Mouse (Mus musculus) small intestine, adult 2 months (tissue): Measurements from ENCODE around the gene Asic5. TPM values are rescaled to one million over a fixed set of nuclear protein-coding genes. Genes with fewer than 3 reads are reported as not detected.

Experiments
- H3K27ac ChIP-seq: fragments of 200-500 bp; 2 replicates; pipeline ENCODE4 v1.5.1; 2012; ENCODE audit warnings: low read depth, low read length, control low read depth, inconsistent platforms; ENCODE audit not compliant: insufficient read depth
- H3K27me3 ChIP-seq: fragments of 200-500 bp; 2 replicates; pipeline ENCODE4 v1.6.1; 2012; ENCODE audit warnings: mild to moderate bottlenecking, moderate library complexity, low read length, inconsistent platforms; ENCODE audit not compliant: control insufficient read depth, insufficient read depth
- H3K36me3 ChIP-seq: fragments of 200-500 bp; 2 replicates; pipeline ENCODE4 v1.6.1; 2012; ENCODE audit warnings: mild to moderate bottlenecking, low read length, control low read depth, inconsistent platforms; ENCODE audit not compliant: control insufficient read depth, insufficient read depth
- H3K4me1 ChIP-seq: fragments of 200-500 bp; 2 replicates; pipeline ENCODE4 v1.6.1; 2012; ENCODE audit warnings: low read length, inconsistent platforms, mixed read lengths; ENCODE audit not compliant: control insufficient read depth, insufficient read depth, insufficient read length
- H3K4me3 ChIP-seq: fragments of 200-500 bp; 2 replicates; pipeline ENCODE4 v1.5.1; 2012; ENCODE audit warnings: low read depth, mild to moderate bottlenecking, control low read depth, inconsistent platforms, low read length, moderate library complexity
- CTCF ChIP-seq: fragments of 200-500 bp; IDR thresholded peaks from 2 replicates; pipeline ENCODE4 v1.5.1; 2012; ENCODE audit warnings: low read depth, mild to moderate bottlenecking, control low read depth, inconsistent platforms, low read length, moderate library complexity, mixed read lengths; ENCODE audit not compliant: insufficient replicate concordance, insufficient read length; ENCODE audit errors: extremely low read depth
- POLR2A ChIP-seq: fragments of 200-500 bp; IDR thresholded peaks from 2 replicates; pipeline ENCODE4 v1.6.1; 2012; ENCODE audit warnings: low read depth, mild to moderate bottlenecking, control low read depth, inconsistent platforms, low read length, moderate library complexity
- WGBS: fragments of 180-500 bp; shearing (Covaris S2); methylation state at CpG from one replicate; pipeline ENCODE4 v1.1.7; 2018; 5-methylcytosine and 5-hydroxymethylcytosine counted together
- polyA plus RNA-seq: library from polyadenylated mRNA; depleted of rRNA; stranded (reverse); fragments of >200 nt; gene quantifications from 2 replicates; pipeline ENCODE4 v1.2.3, GENCODE M21; 2012; rRNA removed

Gene Asic5
- 0.06 and 0.32 TPM in 2 replicates for polyA plus RNA-seq

- 65% methylated on average over 5 of the region's 5 CpGs for WGBS
- no peaks in the 10 kb centered on the region for H3K4me1 ChIP-seq
- H3K36me3 ChIP-seq: no peaks in the 10 kb centered on the region
- no peak within 1 kb of the TSS for H3K4me3 ChIP-seq
- no peak for TF ChIP-seq CTCF
- TF ChIP-seq POLR2A: no peak
- no peak within 1 kb of the TSS for H3K27ac ChIP-seq
- H3K27me3 ChIP-seq: no peaks in the 10 kb centered on the region
Measured at GRCm38 (mm10) chr3:81981990-81982389, at the start of gene Asic5. Asic5 (plus strand) TSS chr3:81982290.

GRCm38 (mm10) chr3:81933348-81933747 is 48.7 kb upstream of the Asic5 start:
- Histone ChIP-seq H3K27ac (peak overlapping the region; percentile 99), H3K4me1 (peaks cover 2% of the 10 kb centered on the region; the same call in 1 of the 2 replicates), H3K4me3 (no peak overlapping the region), H3K27me3 (no peaks in the 10 kb centered on the region), H3K36me3 (no peaks in the 10 kb centered on the region)
- TF ChIP-seq POLR2A: no peak
- no peak for TF ChIP-seq CTCF
- 61% methylated on average over 4 of the region's 4 CpGs for WGBS

GRCm38 (mm10) chr3:81938924-81939323 is 43.2 kb upstream of the Asic5 start:
- no peak overlapping the region for H3K27ac ChIP-seq
- peaks cover 1% of the 10 kb centered on the region; the same call in 1 of the 2 replicates for H3K4me1 ChIP-seq
- H3K27me3 ChIP-seq: no peaks in the 10 kb centered on the region
- H3K4me3 ChIP-seq: no peak overlapping the region
- 0 out of 2 replicates have a peak, but pooled peaks cover 5% of the 10 kb centered on the region for H3K36me3 ChIP-seq
- TF ChIP-seq CTCF: no peak
- WGBS: 48% methylated on average over 3 of the region's 3 CpGs

- no peaks in the 10 kb centered on the region for H3K27me3 ChIP-seq
- H3K4me3 ChIP-seq: no peak overlapping the region
- peak overlapping the region; percentile 66 for H3K27ac ChIP-seq
- H3K4me1 ChIP-seq: peaks cover 1% of the 10 kb centered on the region; the same call in 1 of the 2 replicates
- 61% methylated on average over 3 of the region's 3 CpGs for WGBS
- peaks cover 10% of the 10 kb centered on the region for H3K36me3 ChIP-seq
- TF ChIP-seq CTCF (no peak), POLR2A (no peak)
Measured at GRCm38 (mm10) chr3:81942341-81942740, 39.7 kb upstream of the Asic5 start.

- H3K4me1 ChIP-seq: peaks cover 1% of the 10 kb centered on the region; the same call in 1 of the 2 replicates
- no peak overlapping the region for H3K4me3 ChIP-seq
- WGBS: 92% methylated on average over 3 of the region's 3 CpGs
- peaks cover 10% of the 10 kb centered on the region for H3K36me3 ChIP-seq
- no peaks in the 10 kb centered on the region for H3K27me3 ChIP-seq
- TF ChIP-seq CTCF (no peak), POLR2A (no peak)
- no peak overlapping the region for H3K27ac ChIP-seq
Measured at GRCm38 (mm10) chr3:81943097-81943496, 39.0 kb upstream of the Asic5 start.

- WGBS: 49% methylated on average over 7 of the region's 7 CpGs
- H3K27me3 ChIP-seq: no peaks in the 10 kb centered on the region
- peaks cover 16% of the 10 kb centered on the region for H3K36me3 ChIP-seq
Measured at GRCm38 (mm10) chr3:81944851-81945393, 37.2 kb upstream of the Asic5 start.

GRCm38 (mm10) chr3:81949048-81949447 is 33.0 kb upstream of the Asic5 start:
- 77% methylated on average over 1 of the region's 1 CpGs for WGBS
- Histone ChIP-seq H3K27ac (no peak overlapping the region), H3K36me3 (peaks cover 14% of the 10 kb centered on the region), H3K4me1 (no peaks in the 10 kb centered on the region; the same call in 1 of the 2 replicates), H3K27me3 (no peaks in the 10 kb centered on the region), H3K4me3 (no peak overlapping the region)
- no peak for TF ChIP-seq CTCF
- TF ChIP-seq POLR2A: no peak

More at GRCm38 (mm10) chr3:81944851-81945393, 37.2 kb upstream of the Asic5 start:
- H3K27ac ChIP-seq: peak overlapping the region; percentile 87
- H3K4me1 ChIP-seq: peaks cover 1% of the 10 kb centered on the region; the same call in 1 of the 2 replicates
- H3K4me3 ChIP-seq: no peak overlapping the region
- TF ChIP-seq CTCF (no peak), POLR2A (no peak)
